Mouse (Mus musculus) liver, adult (tissue): ENCODE measurements around the gene Golga2.

ENCODE experiments used
- GATA4 ChIP-seq: IDR thresholded peaks from 2 replicates; pipeline ENCODE4 v1.6.1; 2014; ENCODE audit warnings: mild to moderate bottlenecking, low read length; ENCODE audit not compliant: insufficient replicate concordance

Golga2 gene

GRCm38 (mm10) chr2:32260635-32261034, 26.5 kb upstream of the Golga2 start:
- no peak for TF ChIP-seq GATA4

- no peak for TF ChIP-seq GATA4
These were observed 11.4 kb upstream of the Golga2 start for GRCm38 (mm10) chr2:32275823-32276222.

- no peak for TF ChIP-seq GATA4
These were observed 4.9 kb upstream of the Golga2 start for GRCm38 (mm10) chr2:32282289-32282688.

- TF ChIP-seq GATA4, result no peak
These were observed 4.5 kb upstream of the Golga2 start for GRCm38 (mm10) chr2:32282727-32283126.

- no peak for TF ChIP-seq GATA4
These were observed 3.2 kb upstream of the Golga2 start for GRCm38 (mm10) chr2:32283986-32284385.

- TF ChIP-seq GATA4, result no peak
These were observed 761 bp downstream of the Golga2 start, which contains the start of gene Swi5 for GRCm38 (mm10) chr2:32287923-32288367. Swi5 (minus strand) TSS chr2:32288075.

- TF ChIP-seq GATA4, result no peak
These were observed 1.3 kb downstream of the Golga2 start for GRCm38 (mm10) chr2:32288371-32288931.

- no peak for TF ChIP-seq GATA4
These were observed 2.4 kb downstream of the Golga2 start for GRCm38 (mm10) chr2:32289578-32289977.

GRCm38 (mm10) chr2:32294348-32294747, 7.2 kb downstream of the Golga2 start:
- no peak for TF ChIP-seq GATA4

GRCm38 (mm10) chr2:32295285-32295684, 8.1 kb downstream of the Golga2 start:
- TF ChIP-seq GATA4, result no peak

- no peak for TF ChIP-seq GATA4
These were observed 12.3 kb downstream of the Golga2 start for GRCm38 (mm10) chr2:32299469-32299868.

- no peak for TF ChIP-seq GATA4
These were observed 15.8 kb downstream of the Golga2 start for GRCm38 (mm10) chr2:32302952-32303351.

GRCm38 (mm10) chr2:32304145-32304832, 17.1 kb downstream of the Golga2 start:
- TF ChIP-seq GATA4, result no peak

- no peak for TF ChIP-seq GATA4
These were observed 18.5 kb downstream of the Golga2 start for GRCm38 (mm10) chr2:32305668-32306067.

- no peak for TF ChIP-seq GATA4
These were observed 19.0 kb downstream of the Golga2 start for GRCm38 (mm10) chr2:32306176-32306575.

GRCm38 (mm10) chr2:32307247-32307798, 20.1 kb downstream of the Golga2 start:
- no peak for TF ChIP-seq GATA4
